8 mouse cellular contexts compared by ENCODE assay signal in genomic region chr11:34275941-34276340, GRCm38 (mm10). TPM values are rescaled to one million over a fixed set of nuclear protein-coding genes. Genes with fewer than 3 reads are reported as not detected.
DNase-seq lines count a peak whose midpoint lies in the region; ATAC-seq and TF ChIP-seq lines count a peak whose summit lies in the region.
"Had no signal": no experiment of that assay in that cellular context is flagged by ENCODE, and none has a peak within 500 bp of the region (broad histone marks: within the 10 kb centered on the region; RNA-seq: fewer than 3 reads in every experiment).

No protein-coding gene starts in this region.

- H3K4me1 ChIP-seq in forebrain, postnatal 0 days (ENCODE audit: insufficient read depth) = no peaks in the 10 kb centered on the region; the same call in 1 of the 2 replicates
- H3K4me1 ChIP-seq: liver, embryonic 13.5 days had no signal

- TF ChIP-seq CTCF in forebrain, postnatal 0 days (IDR thresholded peaks at IDR 0.05; ENCODE audit: low read depth) = peak; percentile 62

- H3K9me3 ChIP-seq in forebrain, postnatal 0 days (ENCODE audit: low read length) = no peaks in the 10 kb centered on the region
- H3K9me3 ChIP-seq: liver, embryonic 13.5 days had no signal

- no peaks in the 10 kb centered on the region for H3K36me3 ChIP-seq in forebrain, postnatal 0 days (ENCODE audit: insufficient read depth)
- H3K36me3 ChIP-seq: liver, embryonic 13.5 days had no signal

- 39% methylated on average over 2 of the region's 2 CpGs for WGBS in forebrain, postnatal 0 days

- H3K27ac ChIP-seq in forebrain, postnatal 0 days (ENCODE audit: low read depth, low read length) = peak overlapping the region; percentile 45; the same call in 1 of the 2 replicates
- H3K27ac ChIP-seq: liver, embryonic 13.5 days had no signal

- no peak overlapping the region for H3K9ac ChIP-seq in forebrain, postnatal 0 days
- H3K9ac ChIP-seq: liver, embryonic 13.5 days had no signal

- no peak for ATAC-seq in forebrain, postnatal 0 days

- H3K27me3 ChIP-seq in forebrain, postnatal 0 days (ENCODE audit: insufficient read depth, low read length) = peaks cover 9% of the 10 kb centered on the region; the same call in 1 of the 2 replicates
- H3K27me3 ChIP-seq: liver, embryonic 13.5 days had no signal

- H3K4me3 ChIP-seq in forebrain, postnatal 0 days (ENCODE audit: low read depth, low read length) = no peak overlapping the region
- H3K4me3 ChIP-seq: liver, embryonic 13.5 days had no signal

- DNase-seq in layer of hippocampus, adult 11-12 months (ENCODE audit: low spot score) = peak; percentile 19
- no peak for DNase-seq in layer of hippocampus, postnatal 36 days
- DNase-seq in A20 (ENCODE audit: low read depth, low spot score) = peak; percentile 41
- DNase-seq in ES-CJ7 (ENCODE audit: low read depth, low spot score) = peak; percentile 20
- peak; percentile 46 for DNase-seq in forebrain, postnatal 0 days
- DNase-seq in urinary bladder, postnatal 10 days (ENCODE audit: low spot score) = no peak
- no peak for DNase-seq in layer of hippocampus, adult 9-10 months (ENCODE audit: low spot score)
- DNase-seq: liver, embryonic 13.5 days had no signal

- no peak overlapping the region for H3K4me2 ChIP-seq in forebrain, postnatal 0 days (ENCODE audit: low read depth)
- H3K4me2 ChIP-seq: liver, embryonic 13.5 days had no signal

RNA-seq across cellular contexts. Expression of gene Fam196b, which starts 38.7 kb away (rescaled TPM):
- total RNA-seq in layer of hippocampus, postnatal 36 days (2021) = under 1 TPM; 0.78 to 0.97 TPM
- 3.5 and 5.0 TPM in 2 replicates for total RNA-seq in forebrain, postnatal 0 days (2014; rRNA removed)
- 0.79 and 1.5 TPM in 2 replicates for polyA plus RNA-seq in forebrain, postnatal 0 days (2015; fragmentation: Nextera tagmentation; extraction: Ambion mirVana)

Comparison
In these comparisons a context has a peak if more than half of its experiments do, and no peak if none do; other contexts are left out.
1. DNase-seq: peak in layer of hippocampus, adult 11-12 months (single experiment), A20 (single experiment), ES-CJ7 (single experiment) and forebrain, postnatal 0 days (single experiment); none in layer of hippocampus, postnatal 36 days (0 of 2), urinary bladder, postnatal 10 days (single experiment) and layer of hippocampus, adult 9-10 months (single experiment).